Mouse (Mus musculus): ENCODE data around the gene Alms1. TPM values are rescaled to one million over a fixed set of nuclear protein-coding genes. Genes with fewer than 3 reads are reported as not detected.
"Not testable (repeated sequence)": the region's sequence is repeated elsewhere in the genome, so short reads cannot be mapped to it uniquely, and the experiment has no call there.

Gene Alms1
- polyA plus RNA-seq, 1 experiment, result 14.1 TPM

- H3K4me3 ChIP-seq (replicated peaks; ENCODE audit: insufficient read depth, low read depth, low read length), result no peak overlapping the region
- TF ChIP-seq CTCF (IDR thresholded peaks at IDR 0.05; ENCODE audit: borderline replicate concordance, insufficient read depth, low read depth, low read length), result no peak
- TF ChIP-seq POLR2A (IDR thresholded peaks at IDR 0.05; ENCODE audit: borderline replicate concordance, insufficient read depth, low read length), result no peak
- no peak overlapping the region for H3K27ac ChIP-seq (ENCODE audit: insufficient read depth, low read length)
- H3K4me1 ChIP-seq (ENCODE audit: control insufficient read depth, insufficient read depth, low read length), result peaks cover 21% of the 10 kb centered on the region; the same call in 1 of the 2 replicates
- no peaks in the 10 kb centered on the region for H3K27me3 ChIP-seq (ENCODE audit: control insufficient read depth, insufficient read depth, low read length)
- 94% methylated on average over 5 of the region's 5 CpGs for WGBS
- DNase-seq, result no peak
Observed at GRCm38 (mm10) chr6:85621600-85621999, 34.3 kb downstream of the Alms1 start.

- H3K27ac ChIP-seq (ENCODE audit: insufficient read depth, low read length), result no peak overlapping the region
- H3K4me3 ChIP-seq (replicated peaks; ENCODE audit: insufficient read depth, low read depth, low read length), result no peak overlapping the region
- WGBS, result 97% methylated on average over 4 of the region's 4 CpGs
- no peaks in the 10 kb centered on the region for H3K27me3 ChIP-seq (ENCODE audit: control insufficient read depth, insufficient read depth, low read length)
- TF ChIP-seq POLR2A (IDR thresholded peaks at IDR 0.05; ENCODE audit: borderline replicate concordance, insufficient read depth, low read length) (no peak), CTCF (IDR thresholded peaks at IDR 0.05; ENCODE audit: borderline replicate concordance, insufficient read depth, low read depth, low read length) (no peak)
- no peak for DNase-seq
- H3K4me1 ChIP-seq (ENCODE audit: control insufficient read depth, insufficient read depth, low read length), result peaks cover 16% of the 10 kb centered on the region; the same call in 1 of the 2 replicates
Observed at GRCm38 (mm10) chr6:85624511-85624910, 37.2 kb downstream of the Alms1 start.

GRCm38 (mm10) chr6:85633165-85633564 is 45.8 kb downstream of the Alms1 start:
- TF ChIP-seq POLR2A (IDR thresholded peaks at IDR 0.05; ENCODE audit: borderline replicate concordance, insufficient read depth, low read length) (no peak), CTCF (IDR thresholded peaks at IDR 0.05; ENCODE audit: borderline replicate concordance, insufficient read depth, low read depth, low read length) (no peak)
- H3K27ac ChIP-seq (ENCODE audit: insufficient read depth, low read length), result no peak overlapping the region
- no peaks in the 10 kb centered on the region for H3K27me3 ChIP-seq (ENCODE audit: control insufficient read depth, insufficient read depth, low read length)
- no peak overlapping the region for H3K4me3 ChIP-seq (replicated peaks; ENCODE audit: insufficient read depth, low read depth, low read length)
- DNase-seq, result no peak
- H3K4me1 ChIP-seq (ENCODE audit: control insufficient read depth, insufficient read depth, low read length), result no peaks in the 10 kb centered on the region
- WGBS, result 22% methylated on average over 8 of the region's 8 CpGs

- whole genome bisulfite sequencing, result 98% methylated on average over 2 of the region's 2 CpGs
- no peaks in the 10 kb centered on the region for H3K4me1 ChIP-seq (ENCODE audit: control insufficient read depth, insufficient read depth, low read length)
- no peak overlapping the region for H3K27ac ChIP-seq (ENCODE audit: insufficient read depth, low read length)
- peak in 1 of 2 experiments; percentile 11 for DNase-seq
- no peaks in the 10 kb centered on the region for H3K27me3 ChIP-seq (ENCODE audit: control insufficient read depth, insufficient read depth, low read length)
- no peak for TF ChIP-seq POLR2A (IDR thresholded peaks at IDR 0.05; ENCODE audit: borderline replicate concordance, insufficient read depth, low read length)
- TF ChIP-seq CTCF (IDR thresholded peaks at IDR 0.05; ENCODE audit: borderline replicate concordance, insufficient read depth, low read depth, low read length), result peak; percentile 18; the same call in 1 of the 2 replicates
- H3K4me3 ChIP-seq (replicated peaks; ENCODE audit: insufficient read depth, low read depth, low read length), result no peak overlapping the region
Observed at GRCm38 (mm10) chr6:85653244-85653643, 65.9 kb downstream of the Alms1 start.

- DNase-seq; H3K4me3 ChIP-seq (replicated peaks; ENCODE audit: insufficient read depth, low read depth, low read length); H3K4me1 ChIP-seq (ENCODE audit: control insufficient read depth, insufficient read depth, low read length); H3K27ac ChIP-seq (ENCODE audit: insufficient read depth, low read length); H3K27me3 ChIP-seq (ENCODE audit: control insufficient read depth, insufficient read depth, low read length): not testable (repeated sequence)
- WGBS, result 11% methylated on average over 2 of the region's 4 CpGs
Observed at GRCm38 (mm10) chr6:85701943-85702342, 114.6 kb downstream of the Alms1 start.

GRCm38 (mm10) chr6:85709206-85709605 is 121.9 kb downstream of the Alms1 start:
- H3K4me1 ChIP-seq (ENCODE audit: control insufficient read depth, insufficient read depth, low read length); H3K27ac ChIP-seq (ENCODE audit: insufficient read depth, low read length); H3K27me3 ChIP-seq (ENCODE audit: control insufficient read depth, insufficient read depth, low read length); H3K4me3 ChIP-seq (replicated peaks; ENCODE audit: insufficient read depth, low read depth, low read length): not testable (repeated sequence)
- peak; percentile 30 to 42 for DNase-seq
- 28% methylated on average over 5 of the region's 5 CpGs for WGBS

GRCm38 (mm10) chr6:85709607-85710006 is 122.3 kb downstream of the Alms1 start:
- H3K27ac ChIP-seq (ENCODE audit: insufficient read depth, low read length); H3K27me3 ChIP-seq (ENCODE audit: control insufficient read depth, insufficient read depth, low read length); DNase-seq; H3K4me3 ChIP-seq (replicated peaks; ENCODE audit: insufficient read depth, low read depth, low read length); H3K4me1 ChIP-seq (ENCODE audit: control insufficient read depth, insufficient read depth, low read length): not testable (repeated sequence)
- 0% methylated on average over 1 of the region's 1 CpGs for WGBS

- H3K4me3 ChIP-seq (replicated peaks; ENCODE audit: insufficient read depth, low read depth, low read length); H3K27me3 ChIP-seq (ENCODE audit: control insufficient read depth, insufficient read depth, low read length); H3K4me1 ChIP-seq (ENCODE audit: control insufficient read depth, insufficient read depth, low read length); H3K27ac ChIP-seq (ENCODE audit: insufficient read depth, low read length); DNase-seq: not testable (repeated sequence)
- WGBS, result 81% methylated on average over 10 of the region's 10 CpGs
Observed at GRCm38 (mm10) chr6:85713105-85713504, 125.8 kb downstream of the Alms1 start, which contains the start of gene Nat8f7. Gene Nat8f7 (minus strand): TSS chr6:85713205.

Other genes with a start within 250 kb of the Alms1 start
- gene Rab11fip5, start 212.9 kb upstream of the Alms1 start, polyA plus RNA-seq (2012; rRNA removed), result 70.7 and 75.2 TPM in 2 replicates
- gene Noto, start 163.6 kb upstream of the Alms1 start, polyA plus RNA-seq (2012; rRNA removed), result not detected in 2 replicates
- 35.3 and 38.8 TPM in 2 replicates for gene Smyd5, start 155.5 kb upstream of the Alms1 start, polyA plus RNA-seq (2012; rRNA removed)
- gene Cct7, start 136.0 kb upstream of the Alms1 start, polyA plus RNA-seq (2012; rRNA removed), result 207 TPM in 2 replicates
- gene Pradc1, start 135.6 kb upstream of the Alms1 start, polyA plus RNA-seq (2012; rRNA removed), result 21.2 and 21.5 TPM in 2 replicates
- 32.9 and 33.8 TPM in 2 replicates for gene Fbxo41, start 84.5 kb upstream of the Alms1 start, polyA plus RNA-seq (2012; rRNA removed)
- gene Egr4, start 73.9 kb upstream of the Alms1 start, polyA plus RNA-seq (2012; rRNA removed), result 8.3 and 9.8 TPM in 2 replicates
- 0.62 and 0.65 TPM in 2 replicates for gene Nat8f7, start 125.7 kb downstream of the Alms1 start, polyA plus RNA-seq (2012; rRNA removed)
- gene Nat8f3, start 178.2 kb downstream of the Alms1 start, polyA plus RNA-seq (2012; rRNA removed), result 10.3 and 11.3 TPM in 2 replicates
- gene Nat8f6, start 233.4 kb downstream of the Alms1 start, polyA plus RNA-seq (2012; rRNA removed), result 2.2 and 4.0 TPM in 2 replicates
- 7.3 and 9.1 TPM in 2 replicates for gene Nat8f5, start 233.4 kb downstream of the Alms1 start, polyA plus RNA-seq (2012; rRNA removed)
- gene Nat8, start 244.6 kb downstream of the Alms1 start, polyA plus RNA-seq (2012; rRNA removed), result 4.2 and 6.3 TPM in 2 replicates

Measured in cerebellum, adult 2 months (tissue).